Mouse (Mus musculus): Measurements from ENCODE around the gene Olfr412.
A peak's percentile ranks its signal among the peaks of the same experiment; 100 is the strongest.

Olfr412 gene

DNA sequence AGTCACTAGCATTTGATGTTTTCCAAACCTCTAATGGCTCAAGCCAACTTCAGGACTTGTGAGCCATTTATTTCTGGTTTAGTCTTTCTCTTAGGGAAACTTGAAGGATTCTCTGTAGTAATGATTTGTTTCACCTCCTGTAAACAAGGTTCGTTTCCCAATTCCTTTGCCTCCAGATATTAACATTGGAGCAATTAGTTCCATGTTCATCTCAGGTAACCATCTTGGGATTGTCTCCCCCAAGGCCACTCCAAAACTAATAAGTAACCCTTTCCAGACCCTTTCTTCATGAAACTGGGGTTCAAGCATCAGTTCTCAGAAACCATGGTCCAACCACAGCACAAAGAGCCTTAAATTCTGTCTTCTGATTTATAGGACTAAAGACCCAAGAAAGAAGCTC, at the start of gene Olfr412:
TSS of gene Olfr412 (plus strand) at position 301 of the 400 bp plus-strand sequence.
- no peak for DNase-seq (ENCODE audit: low read depth)

DNA sequence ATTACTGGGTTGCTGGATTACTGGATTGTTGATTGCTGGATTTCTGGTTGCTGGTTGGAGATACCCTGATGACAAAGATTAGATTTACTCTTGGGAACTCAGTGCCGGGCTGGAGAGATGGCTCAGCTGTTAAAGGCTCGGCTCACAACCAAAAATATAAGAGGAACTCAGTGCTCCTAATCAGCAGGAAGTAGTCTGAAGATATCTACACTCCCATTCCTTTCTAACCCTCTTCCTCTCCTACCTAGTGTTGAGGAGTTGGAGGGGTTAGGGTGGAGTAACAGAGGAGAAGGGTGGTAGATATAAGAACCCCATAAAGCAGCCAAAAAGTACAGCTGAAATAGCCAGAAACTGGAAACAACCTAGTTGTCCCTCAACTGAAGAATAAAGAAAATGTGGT, 35.8 kb upstream of the Olfr412 start:
- DNase-seq (ENCODE audit: low read depth): no peak

DNA sequence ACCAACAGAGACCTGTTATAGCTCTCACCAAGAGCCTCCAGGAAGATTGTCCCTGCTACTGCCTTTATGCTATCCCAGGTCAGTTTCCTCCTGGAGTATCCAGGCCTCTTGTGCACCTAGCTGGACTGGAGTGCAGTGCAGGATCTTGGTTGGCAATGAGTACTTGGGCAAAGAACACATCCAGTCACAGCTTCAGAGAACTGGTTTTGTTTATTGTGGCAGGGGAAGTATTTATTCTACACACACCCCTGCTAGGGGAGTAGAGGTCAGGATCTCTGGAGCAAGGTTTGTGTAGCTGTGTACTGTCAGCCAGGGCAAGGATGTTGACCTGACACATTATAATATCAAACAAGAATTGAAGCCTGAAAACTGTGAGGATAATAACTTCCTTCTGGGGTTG, 33.1 kb upstream of the Olfr412 start:
- DNase-seq (ENCODE audit: low read depth): no peak

DNA sequence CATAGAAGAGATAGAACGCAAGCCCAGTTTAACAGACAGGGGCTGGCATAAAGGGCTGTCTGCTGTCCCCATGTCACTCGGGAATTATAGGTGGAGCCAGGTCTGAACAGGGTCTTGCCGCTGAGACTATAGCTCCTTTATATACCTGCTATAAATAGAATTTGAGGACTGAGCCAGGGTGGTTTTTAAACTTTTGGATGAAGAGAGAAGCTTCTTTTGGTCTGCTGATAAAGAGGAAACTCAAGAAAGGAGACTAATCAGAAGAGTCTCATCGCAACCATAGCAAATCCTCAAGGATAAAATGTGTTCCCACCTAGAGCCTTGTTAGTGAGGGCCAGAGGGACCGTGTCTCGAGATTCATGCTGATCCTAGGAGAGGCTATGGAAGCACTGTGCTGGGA, 23.9 kb upstream of the Olfr412 start, which contains the start of gene Olfr410:
TSS of gene Olfr410 (minus strand) at position 101 of the 400 bp plus-strand sequence.
- no peak for DNase-seq (ENCODE audit: low read depth)

DNA sequence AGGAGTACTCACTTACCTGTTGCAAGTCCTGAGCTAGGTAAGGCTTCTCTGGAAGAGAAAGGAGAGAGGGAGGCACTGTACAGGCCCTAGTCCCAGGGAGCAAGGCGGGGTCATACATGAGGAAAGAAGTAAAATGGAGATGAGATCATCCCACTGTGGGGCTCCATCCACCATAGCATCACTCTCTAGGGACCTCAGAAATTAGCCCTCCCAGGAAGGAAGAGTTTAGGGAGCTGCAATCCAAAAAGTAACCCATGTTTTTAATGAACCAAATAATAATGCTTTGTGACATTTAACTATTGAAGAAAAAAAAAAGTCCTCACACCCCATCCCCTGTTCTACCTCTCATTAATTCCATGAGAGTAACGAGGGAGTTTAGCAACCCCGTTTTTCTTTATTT, 9.3 kb upstream of the Olfr412 start, which contains the start of gene Olfr411:
TSS of gene Olfr411 (minus strand) at position 101 of the 400 bp plus-strand sequence.
- no peak for DNase-seq (ENCODE audit: low read depth)

DNA sequence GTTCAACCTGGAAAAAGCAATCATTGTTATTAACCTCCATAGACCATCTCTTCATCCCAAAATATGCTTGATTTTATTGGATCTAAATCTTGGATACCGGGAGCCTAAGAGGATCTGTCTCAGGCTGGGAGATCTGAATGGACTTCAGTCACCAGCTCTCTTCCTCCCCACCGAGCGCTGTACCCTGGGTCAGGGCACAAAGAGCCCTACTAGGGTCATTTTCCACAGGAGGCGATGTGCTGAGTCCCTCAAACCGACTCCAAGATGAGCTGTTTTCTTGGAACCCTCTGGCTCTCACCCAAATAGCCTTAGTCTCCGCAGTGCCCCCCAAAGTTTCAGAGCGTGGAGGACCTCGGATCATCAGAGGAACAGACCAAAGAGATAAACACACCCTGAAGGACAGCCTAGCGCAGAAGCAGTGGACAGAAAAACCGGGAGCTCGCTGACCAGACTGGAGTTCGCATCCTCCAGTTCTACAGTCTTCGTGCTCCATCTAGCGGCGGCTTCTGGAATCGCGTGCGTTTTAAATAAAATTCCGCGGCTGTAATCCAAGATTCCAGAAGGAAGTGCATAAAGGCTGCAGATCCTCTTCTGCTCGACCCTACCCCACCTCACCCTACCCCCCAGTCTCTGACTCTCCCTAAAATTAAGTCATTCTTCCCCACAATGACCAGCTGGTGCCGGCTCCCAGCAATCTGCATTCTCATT, 9.7 kb downstream of the Olfr412 start:
- peak; percentile 77 for DNase-seq (ENCODE audit: low read depth)

DNA sequence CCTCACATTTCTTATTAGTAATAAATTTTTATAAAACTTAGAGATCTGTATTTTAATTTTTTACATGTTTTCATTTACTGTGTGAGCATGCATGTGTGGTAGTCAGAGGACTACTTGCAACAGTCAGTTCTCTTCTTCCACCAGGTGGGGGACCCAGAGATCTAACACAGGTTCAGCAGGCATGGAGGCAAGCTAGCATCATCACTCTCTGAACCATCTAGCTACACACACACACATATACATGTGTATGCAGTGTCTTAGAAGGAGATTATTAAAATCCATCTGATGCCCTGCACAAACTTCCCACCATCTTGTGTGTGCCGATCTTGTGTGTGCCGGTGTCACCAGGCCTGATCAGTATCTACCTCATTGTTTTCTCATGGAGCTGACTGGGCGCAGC, 15.0 kb downstream of the Olfr412 start:
- peak; percentile 68 for DNase-seq (ENCODE audit: low read depth)

DNA sequence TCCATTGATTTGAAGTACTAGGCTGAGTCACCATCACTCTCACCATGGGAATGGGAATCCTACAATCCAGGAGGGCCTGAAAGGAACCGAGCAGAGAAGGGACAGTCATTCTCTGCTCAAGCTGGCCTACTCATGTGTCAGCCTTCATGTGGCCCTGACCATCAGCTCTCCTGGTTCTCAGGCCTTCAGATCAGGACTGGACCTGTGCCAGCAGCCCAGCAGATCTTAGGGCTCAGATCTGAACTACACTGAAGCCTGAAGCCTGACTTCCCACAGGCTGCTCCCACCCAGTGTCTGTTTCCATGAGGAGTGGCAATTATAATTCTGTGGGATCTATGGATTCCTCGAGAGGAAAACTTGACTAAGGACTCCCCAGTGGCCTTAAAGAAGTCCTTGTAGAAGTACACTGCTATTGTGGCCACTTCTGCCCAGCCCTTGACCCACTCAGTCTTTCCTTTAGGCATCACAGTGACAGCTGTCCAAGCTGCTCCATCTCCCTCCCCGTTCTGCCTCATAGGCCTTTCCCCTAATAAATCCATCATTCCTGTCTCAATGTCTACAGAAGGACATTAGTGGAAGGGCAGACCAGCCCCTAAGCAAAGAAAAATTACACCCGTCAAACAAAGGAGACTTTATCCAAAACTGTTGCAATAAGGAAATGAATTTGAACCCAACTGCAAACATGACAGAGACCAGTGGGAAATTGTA, 17.5 kb downstream of the Olfr412 start:
- DNase-seq (ENCODE audit: low read depth): no peak

DNA sequence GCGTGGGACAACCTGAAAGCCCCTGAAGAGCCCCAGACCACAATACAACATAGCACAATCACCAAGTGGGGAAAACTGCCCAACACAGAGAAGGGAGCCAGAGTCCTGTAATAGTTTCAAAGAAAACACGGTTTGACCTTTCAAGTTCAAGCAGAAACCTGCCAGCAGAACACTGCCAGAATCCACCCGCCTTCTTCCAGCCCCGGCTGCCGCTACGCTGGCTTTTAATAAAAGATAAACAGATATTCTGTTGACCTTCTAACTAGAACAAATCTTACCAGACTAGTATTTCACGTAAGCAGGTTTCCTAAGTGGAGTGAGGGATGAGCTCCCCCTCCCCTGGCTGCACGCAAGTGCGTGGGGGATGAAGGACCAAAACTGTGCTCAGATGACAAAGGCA, 23.8 kb downstream of the Olfr412 start:
- DNase-seq (ENCODE audit: low read depth): no peak

DNA sequence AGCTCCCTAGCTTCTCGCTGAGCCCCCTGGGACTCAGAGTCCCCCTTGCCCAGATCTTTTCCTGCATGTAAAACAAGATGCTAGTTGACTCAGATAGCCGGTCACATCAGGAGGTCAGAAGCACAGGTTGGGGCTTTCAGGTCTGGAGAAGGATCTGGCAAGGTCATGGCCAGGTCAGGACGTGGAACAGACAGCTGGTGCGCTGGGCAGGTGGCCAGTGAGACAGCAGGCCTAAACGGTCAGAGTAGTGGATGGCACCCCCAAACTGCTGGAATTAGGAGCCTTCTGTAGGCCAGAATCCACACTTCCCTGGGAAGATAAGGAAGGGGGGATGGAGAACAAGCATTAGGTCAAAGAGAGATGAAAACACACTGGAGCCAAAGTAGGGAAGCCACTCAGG, 25.3 kb downstream of the Olfr412 start:
- DNase-seq (ENCODE audit: low read depth): no peak

DNA sequence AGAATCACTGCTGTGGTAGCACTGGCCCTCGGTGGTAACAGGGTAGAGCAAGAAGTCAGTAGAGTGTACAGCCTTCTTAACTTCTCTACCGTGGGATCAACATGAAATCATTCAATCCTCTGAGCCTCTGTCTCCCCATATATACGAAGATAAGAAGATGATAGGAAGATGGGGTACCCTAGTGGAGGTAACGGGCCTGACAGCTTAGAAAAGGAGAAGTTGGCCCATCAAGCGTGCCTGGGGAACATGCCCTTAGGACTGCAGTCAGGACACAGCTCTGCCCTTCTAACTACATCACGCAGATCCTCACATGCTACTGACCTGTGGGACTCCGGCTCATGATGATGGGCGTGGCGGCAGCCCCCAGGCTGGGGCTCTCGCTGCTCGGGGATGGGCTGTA, 30.0 kb downstream of the Olfr412 start:
- DNase-seq (ENCODE audit: low read depth): no peak

DNA sequence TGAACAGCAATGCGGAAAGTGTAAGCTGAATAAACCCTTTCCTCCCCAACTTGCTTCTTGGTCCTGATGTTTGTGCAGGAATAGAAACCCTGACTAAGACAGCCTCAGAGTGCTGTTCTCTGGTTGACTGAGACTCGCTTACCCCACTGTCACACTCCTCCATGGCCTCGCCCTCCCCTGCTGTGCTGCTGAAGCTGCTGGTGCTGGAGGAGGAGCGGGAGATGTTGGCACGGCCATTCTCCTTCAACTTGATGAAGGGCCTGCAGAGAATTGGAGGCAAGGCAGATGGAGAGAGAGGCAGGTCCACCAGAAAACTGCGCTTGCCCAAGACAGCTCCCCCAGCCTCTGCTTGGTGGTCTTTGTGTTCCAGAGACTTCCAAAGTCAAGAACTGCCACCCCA, 31.0 kb downstream of the Olfr412 start:
- DNase-seq (ENCODE audit: low read depth): no peak

DNA sequence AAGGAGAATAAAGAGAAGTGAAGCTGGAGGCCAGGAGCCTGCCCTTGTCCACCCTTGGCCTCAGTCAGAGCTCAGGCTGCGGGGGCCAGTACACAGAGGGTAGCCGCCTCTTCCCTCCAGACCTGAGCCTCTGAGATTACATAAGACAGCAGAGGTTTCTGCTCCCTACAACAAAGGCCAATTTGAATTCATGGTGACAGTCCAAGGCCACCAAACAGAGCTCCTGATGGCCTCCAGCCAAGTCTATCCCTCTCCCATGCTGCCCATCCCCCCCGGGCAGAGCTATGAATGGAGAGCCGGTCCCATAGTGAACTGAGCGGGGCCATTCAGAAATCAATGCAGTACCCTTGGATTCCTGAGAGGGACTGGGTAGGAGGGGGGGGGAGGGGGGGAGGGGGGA, 31.6 kb downstream of the Olfr412 start:
- DNase-seq (ENCODE audit: low read depth): no peak

DNA sequence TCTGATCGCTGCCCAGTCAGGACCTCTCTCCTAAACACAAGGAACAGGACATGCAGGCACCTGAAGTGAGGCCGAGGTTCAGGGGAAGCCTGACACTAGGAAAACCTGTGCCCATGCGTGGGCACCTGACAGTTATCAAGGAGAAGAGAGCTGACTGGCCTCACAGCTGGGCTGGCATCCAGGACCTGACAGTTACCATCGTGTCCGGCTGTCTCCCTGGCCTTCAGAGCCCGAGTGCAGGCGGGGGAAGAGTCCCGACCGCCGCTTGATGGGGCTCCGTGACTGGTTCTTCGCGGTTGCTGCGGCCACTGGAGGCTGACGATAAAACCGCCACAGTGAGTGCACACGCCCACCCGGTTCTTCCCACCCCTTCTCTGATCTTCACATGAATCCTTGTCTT, 33.7 kb downstream of the Olfr412 start:
- DNase-seq (ENCODE audit: low read depth): no peak

DNA sequence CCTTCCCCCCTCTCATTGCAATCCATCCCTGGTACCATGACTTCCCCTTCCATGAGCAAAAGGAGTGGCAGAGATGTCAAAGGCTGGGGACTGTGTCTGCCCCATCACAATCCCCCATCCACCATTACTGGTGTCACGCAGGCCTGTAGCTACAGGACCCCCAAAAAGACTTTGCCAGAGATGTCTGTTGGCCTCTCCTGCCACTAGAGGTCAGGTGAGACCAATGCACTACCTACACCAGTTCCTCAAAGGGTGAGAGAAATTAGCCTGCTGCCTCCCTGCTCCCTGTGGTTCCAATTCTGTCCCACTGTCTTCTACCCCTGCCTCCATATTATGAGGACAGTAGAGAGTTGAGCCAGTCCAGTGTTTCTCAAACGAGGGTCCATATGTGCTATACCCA, 40.3 kb downstream of the Olfr412 start:
- peak; percentile 40 for DNase-seq (ENCODE audit: low read depth)

DNA sequence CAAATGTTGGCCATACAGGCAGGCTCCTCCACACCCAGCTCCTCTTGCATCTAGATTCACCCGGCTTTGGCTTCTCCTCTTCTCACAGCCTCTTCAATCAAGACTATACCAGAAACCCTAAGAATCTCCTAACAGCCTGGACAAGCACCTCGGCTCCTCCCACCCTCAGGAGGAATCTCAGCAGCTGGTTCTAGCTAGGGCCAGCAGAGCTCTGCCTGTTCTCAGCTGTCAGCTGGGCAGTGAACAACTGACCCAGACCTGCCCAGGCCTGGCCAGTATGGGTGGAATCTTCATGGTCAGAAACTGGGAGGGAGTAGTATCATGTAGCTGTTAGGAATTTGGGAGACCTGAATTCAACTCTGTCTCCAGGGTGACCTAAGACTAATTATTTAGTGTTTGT, 42.3 kb downstream of the Olfr412 start:
- no peak for DNase-seq (ENCODE audit: low read depth)

DNA sequence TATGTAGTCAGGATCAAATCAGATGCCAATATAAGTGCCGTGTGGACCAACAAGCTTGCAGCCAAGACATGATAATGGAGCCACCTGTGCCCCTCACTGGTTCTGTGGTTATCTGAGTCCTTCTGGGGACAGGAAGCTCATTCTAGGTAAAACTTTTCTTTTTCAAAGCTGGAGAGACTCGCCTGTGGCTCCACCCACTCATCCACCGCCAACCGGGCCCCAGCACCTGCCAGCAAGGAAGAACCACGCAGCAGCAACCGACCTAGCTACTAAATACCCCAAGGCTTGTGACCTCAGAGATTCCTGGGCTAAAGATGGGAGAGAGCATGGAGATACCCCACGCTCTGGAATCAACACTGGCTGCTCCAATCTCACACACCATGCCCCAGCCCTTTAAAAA, 43.3 kb downstream of the Olfr412 start:
- no peak for DNase-seq (ENCODE audit: low read depth)

DNA sequence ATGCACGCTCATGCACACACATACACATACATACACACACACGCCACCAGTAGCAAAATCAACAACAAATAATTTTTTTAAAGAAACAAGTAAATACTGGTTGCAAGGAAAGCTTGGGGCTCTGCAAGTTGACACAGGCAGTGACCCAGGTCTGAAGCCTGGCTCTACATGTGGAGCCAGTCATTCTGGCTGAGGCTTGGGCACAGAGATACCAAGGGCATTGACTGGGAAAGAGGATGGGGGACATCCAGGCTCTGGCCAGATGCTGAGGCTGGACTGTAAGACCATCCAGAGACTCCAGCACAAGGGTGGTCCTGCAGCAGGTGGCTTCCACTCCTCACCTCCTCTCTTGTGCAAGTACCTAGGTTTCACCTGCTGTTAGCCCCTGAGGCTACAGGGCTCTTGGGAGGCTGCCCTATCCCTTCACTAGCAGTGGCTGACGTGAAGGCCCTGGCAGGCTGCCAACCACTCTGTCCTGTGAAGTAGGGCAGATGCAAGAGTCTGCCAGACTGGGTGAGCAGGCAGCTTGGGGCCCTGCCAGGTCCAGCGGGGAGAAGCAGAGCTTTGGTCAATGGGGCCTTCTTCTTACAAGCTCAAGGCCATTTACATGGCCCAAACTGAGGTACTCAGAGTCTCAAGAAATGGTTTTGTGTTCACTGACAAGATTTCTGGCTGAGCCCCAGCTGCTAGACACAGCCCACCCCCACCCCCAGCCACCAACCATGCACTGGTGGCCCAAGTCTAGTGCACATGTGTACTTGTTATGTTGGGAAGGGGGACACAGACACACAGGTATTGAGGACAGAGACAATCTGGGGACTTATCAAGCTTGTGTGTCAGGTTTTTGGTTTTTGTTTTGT, 46.9 kb downstream of the Olfr412 start:
- DNase-seq (ENCODE audit: low read depth): no peak

DNA sequence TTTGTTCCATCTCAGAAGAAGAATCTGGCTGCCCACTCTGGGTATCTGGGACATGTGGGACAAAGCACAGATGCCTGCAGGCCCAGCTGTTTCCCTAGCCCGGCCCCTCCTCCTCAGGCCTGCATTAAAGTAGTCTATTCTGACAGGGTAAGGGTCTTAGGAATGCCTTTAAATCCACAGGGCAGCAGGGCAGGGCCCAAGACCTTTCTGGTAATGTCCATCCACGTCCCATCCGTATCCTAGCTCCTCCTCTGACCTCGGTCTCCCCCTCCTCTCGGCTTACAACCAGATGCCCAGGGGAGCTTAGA, 47.5 kb downstream of the Olfr412 start:
- DNase-seq (ENCODE audit: low read depth): no peak

DNA sequence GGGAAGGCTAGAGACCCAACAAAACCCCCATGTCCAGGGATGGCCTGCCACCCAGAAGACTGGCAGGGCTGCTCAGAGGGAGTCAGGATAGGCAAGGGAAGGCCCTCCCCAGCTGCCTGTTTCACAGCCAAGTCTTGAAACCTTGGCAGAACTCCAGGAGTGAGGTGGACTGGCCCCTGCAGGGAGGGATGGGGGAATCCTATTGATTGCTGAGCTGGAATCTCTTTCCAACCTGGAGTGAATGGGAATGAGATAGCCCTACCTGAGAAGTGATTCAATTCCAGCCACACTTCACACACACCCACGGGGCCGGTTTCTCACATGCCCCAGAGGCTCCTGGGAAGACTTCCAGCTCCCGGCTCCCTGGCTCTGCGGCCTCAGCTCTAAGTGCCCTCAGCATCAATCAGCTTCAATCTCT, 47.9 kb downstream of the Olfr412 start:
- DNase-seq (ENCODE audit: low read depth): no peak

DNA sequence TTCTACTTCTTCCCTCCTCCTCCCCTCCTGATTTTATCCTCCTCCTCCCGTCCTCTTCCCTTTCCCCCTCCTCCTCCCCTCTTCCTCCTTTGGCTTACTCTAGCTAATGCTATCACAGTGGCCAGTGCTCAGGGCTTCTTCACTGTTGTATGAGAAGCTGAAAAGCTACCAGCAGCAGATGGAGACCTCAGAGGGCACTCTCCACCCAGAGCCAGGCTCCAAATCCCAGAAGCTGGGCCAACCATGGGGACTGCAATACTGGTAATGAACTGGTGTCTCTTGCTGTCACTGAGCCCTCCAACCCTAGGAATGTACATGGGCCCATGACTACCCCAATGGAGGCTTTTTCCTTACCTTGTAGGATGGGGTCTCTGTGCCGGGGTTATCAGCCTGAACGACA, 50.1 kb downstream of the Olfr412 start:
- no peak for DNase-seq (ENCODE audit: low read depth)

DNA sequence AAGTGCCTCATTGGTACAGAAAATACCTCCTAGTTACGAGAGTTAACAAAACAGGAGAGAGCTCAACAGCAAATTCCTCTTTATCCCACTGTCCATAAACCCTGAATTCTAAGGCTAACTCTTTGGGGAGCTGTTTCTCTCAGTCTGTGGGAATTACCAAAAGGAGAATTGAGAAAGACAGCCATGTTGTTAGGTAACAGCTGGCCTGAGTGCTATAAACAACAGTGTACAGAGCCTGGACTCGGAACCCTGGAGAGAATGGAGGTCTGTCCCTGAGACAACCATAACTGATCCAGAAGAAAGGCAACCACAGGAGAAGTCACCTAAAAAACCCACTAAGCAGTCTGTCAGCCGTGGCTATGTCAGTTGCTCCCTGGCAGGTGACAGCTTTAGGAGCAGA, 50.6 kb downstream of the Olfr412 start:
- DNase-seq (ENCODE audit: low read depth): no peak

DNA sequence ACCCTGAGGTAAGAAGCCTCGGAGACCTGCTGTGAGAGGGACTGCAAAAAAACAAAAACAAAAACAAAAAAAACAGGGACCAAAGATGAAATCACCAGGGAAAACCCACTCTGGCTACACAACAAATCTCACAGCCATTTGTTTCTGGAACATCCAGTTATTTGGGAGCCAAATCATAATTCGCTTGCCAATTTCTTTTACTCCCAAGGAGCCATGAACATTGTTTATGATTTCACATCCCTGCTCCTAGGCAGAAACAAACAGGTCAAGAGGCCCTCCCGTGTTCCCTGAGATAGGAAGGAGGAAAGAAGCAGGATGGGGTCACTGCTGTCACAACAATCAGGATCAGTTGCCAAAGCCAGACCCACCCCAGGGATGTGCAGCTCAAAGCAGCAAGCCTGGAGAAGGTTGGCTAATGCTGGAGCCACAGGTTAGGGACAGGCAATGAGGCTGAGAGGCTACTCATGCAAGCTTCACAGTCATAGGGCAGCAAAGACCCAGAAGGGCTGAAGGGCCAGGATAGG, 51.6 kb downstream of the Olfr412 start:
- no peak for DNase-seq (ENCODE audit: low read depth)
